Mouse (Mus musculus) neural tube, embryonic 12.5 days (tissue): ENCODE results near the gene Rhou. TPM values are rescaled to one million over a fixed set of nuclear protein-coding genes. Genes with fewer than 3 reads are reported as not detected.
A peak's percentile ranks its signal among the peaks of the same experiment; 100 is the strongest.
"Not testable (repeated sequence)": the region's sequence is repeated elsewhere in the genome, so short reads cannot be mapped to it uniquely, and the experiment has no call there.

ENCODE experiments used
- ATAC-seq: fragments of 200-750 bp; cut with Nextera tagmentation; 2 replicates; pipeline ENCODE4 v1.8.0; 2017; ENCODE audit warnings: low read depth, mild to moderate bottlenecking, moderate TSS enrichment, moderate library complexity; ENCODE audit not compliant: low FRiP score
- H3K27ac ChIP-seq: fragments of 300-500 bp; sonication (generic); 2 replicates; pipeline ENCODE4 v1.5.1; 2016
- H3K27me3 ChIP-seq: fragments of 300-500 bp; sonication (generic); replicated peaks from 2 replicates; pipeline ENCODE4 v1.6.1; 2016; ENCODE audit warnings: mild to moderate bottlenecking
- H3K36me3 ChIP-seq: fragments of 300-500 bp; sonication (generic); 2 replicates; pipeline ENCODE4 v1.6.1; 2016; ENCODE audit warnings: mild to moderate bottlenecking
- H3K4me1 ChIP-seq: fragments of 300-500 bp; sonication (generic); 2 replicates; pipeline ENCODE4 v1.6.1; 2016
- H3K4me2 ChIP-seq: fragments of 300-500 bp; sonication (generic); replicated peaks from 2 replicates; pipeline ENCODE4 v1.6.1; 2016; ENCODE audit warnings: mild to moderate bottlenecking
- H3K4me3 ChIP-seq: fragments of 300-500 bp; sonication (generic); 2 replicates; pipeline ENCODE4 v1.5.1; 2016
- H3K9ac ChIP-seq: fragments of 300-500 bp; sonication (generic); 2 replicates; pipeline ENCODE4 v1.6.1; 2016; ENCODE audit warnings: mild to moderate bottlenecking
- H3K9me3 ChIP-seq: fragments of 300-500 bp; sonication (generic); 2 replicates; pipeline ENCODE4 v1.6.1; 2016; ENCODE audit warnings: mild to moderate bottlenecking
- WGBS: fragments of 180-500 bp; shearing (Covaris S2); methylation state at CpG from one replicate; pipeline ENCODE4 v1.1.7; 2016; 5-methylcytosine and 5-hydroxymethylcytosine counted together
- polyA plus RNA-seq: library from polyadenylated mRNA; unstranded; fragments of >200 nt; fragmentation: Nextera tagmentation; extraction: Ambion mirVana; gene quantifications from 2 replicates; pipeline ENCODE4 v1.2.1, GENCODE M21; 2016

The Rhou gene
- 12.9 and 14.2 TPM in 2 replicates for polyA plus RNA-seq

- peak within 1 kb of the TSS; percentile 74 for H3K27ac ChIP-seq
Measured at GRCm38 (mm10) chr8:123653308-123653993, at the start of gene Rhou. Rhou (plus strand) TSS chr8:123653929.

DNA sequence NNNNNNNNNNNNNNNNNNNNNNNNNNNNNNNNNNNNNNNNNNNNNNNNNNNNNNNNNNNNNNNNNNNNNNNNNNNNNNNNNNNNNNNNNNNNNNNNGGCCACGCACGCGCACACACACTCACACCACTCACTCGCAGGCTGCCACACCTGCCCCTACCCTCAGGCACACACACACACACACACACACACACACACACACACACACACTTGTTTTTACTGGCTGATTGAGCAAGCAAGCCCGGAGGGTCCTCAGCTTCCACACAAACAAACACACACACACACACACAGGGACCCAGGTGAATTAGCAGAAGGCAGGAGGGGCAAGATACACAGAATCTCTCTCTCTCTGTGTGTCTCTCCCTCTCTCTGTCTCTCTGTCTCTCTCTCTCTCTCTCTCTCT, 41.1 kb upstream of the Rhou start:
- H3K4me1 ChIP-seq, H3K36me3 ChIP-seq, H3K27ac ChIP-seq, H3K4me2 ChIP-seq, ATAC-seq, H3K9ac ChIP-seq, H3K27me3 ChIP-seq, H3K9me3 ChIP-seq, H3K4me3 ChIP-seq: not testable (repeated sequence)
- 90% methylated on average over 2 of the region's 5 CpGs for WGBS

More at GRCm38 (mm10) chr8:123653308-123653993, at the start of gene Rhou:
- H3K4me2 ChIP-seq, result peak within 1 kb of the TSS; percentile 67
- peaks cover 20% of the 10 kb centered on the region for H3K4me1 ChIP-seq
- no peaks in the 10 kb centered on the region for H3K9me3 ChIP-seq
- ATAC-seq, result peak; percentile 88
- H3K4me3 ChIP-seq, result peak within 1 kb of the TSS; percentile 67
- H3K9ac ChIP-seq, result peak within 1 kb of the TSS; percentile 91
- H3K27me3 ChIP-seq, result no peaks in the 10 kb centered on the region
- under 1% methylated on average over 54 of the region's 58 CpGs for WGBS
- peaks cover 23% of the 10 kb centered on the region for H3K36me3 ChIP-seq

DNA sequence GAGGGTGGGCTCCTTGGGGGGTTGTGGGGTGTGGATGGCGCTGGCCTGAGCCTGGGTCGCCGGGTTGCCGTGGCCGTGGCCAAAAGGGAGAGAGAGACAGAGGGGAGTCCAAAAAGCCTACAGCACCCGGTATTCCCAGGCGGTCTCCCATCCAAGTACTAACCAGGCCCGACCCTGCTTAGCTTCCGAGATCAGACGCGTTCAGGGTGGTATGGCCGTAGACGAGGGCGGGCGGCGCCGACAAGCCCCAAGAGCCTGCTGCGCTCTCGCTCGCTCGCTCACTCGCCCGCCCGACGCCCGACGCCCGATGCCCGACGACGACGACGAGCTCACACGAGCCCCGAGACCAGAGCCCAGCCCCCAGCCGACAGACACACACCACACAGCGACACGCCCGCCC, 30.2 kb upstream of the Rhou start:
- not testable (repeated sequence) for H3K4me3 ChIP-seq, H3K4me2 ChIP-seq, H3K4me1 ChIP-seq, H3K9ac ChIP-seq, H3K36me3 ChIP-seq, H3K9me3 ChIP-seq, H3K27ac ChIP-seq, ATAC-seq
- H3K27me3 ChIP-seq, result peaks cover 16% of the 10 kb centered on the region
- no CpG with 5 or more reads among the region's 39 CpGs for WGBS

GRCm38 (mm10) chr8:123624274-123624673, 29.5 kb upstream of the Rhou start:
- Histone ChIP-seq H3K27me3 (peaks cover 18% of the 10 kb centered on the region), H3K4me2 (no peak overlapping the region), H3K4me1 (peaks cover 8% of the 10 kb centered on the region), H3K4me3 (no peak overlapping the region), H3K9ac (no peak overlapping the region), H3K36me3 (no peaks in the 10 kb centered on the region), H3K27ac (no peak overlapping the region), H3K9me3 (no peaks in the 10 kb centered on the region)
- 60% methylated on average over 5 of the region's 5 CpGs for WGBS
- ATAC-seq, result no peak

DNA sequence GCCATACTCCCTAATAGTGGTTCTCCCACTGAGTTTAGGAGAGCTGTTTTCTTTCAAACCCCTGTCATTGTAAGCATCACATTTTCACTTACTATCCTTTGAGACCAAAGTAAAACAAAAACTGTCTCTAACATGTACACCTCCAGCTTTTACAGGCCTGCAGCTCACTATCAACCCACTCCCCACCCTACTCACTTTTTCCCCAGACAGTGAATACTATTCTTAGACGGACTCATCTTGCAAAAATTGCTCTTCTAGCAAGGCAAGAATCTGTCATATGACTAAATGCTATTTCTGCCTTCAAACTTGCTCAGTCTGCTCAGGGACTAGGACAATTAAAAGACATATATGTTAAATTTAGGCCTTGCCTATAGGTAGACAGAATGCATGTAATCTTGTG, 29.0 kb upstream of the Rhou start:
- no peaks in the 10 kb centered on the region for H3K9me3 ChIP-seq
- WGBS, result 46% methylated on average over 1 of the region's 1 CpGs
- peaks cover 21% of the 10 kb centered on the region for H3K27me3 ChIP-seq

GRCm38 (mm10) chr8:123625717-123626116, 28.0 kb upstream of the Rhou start:
- Histone ChIP-seq H3K4me2 (no peak overlapping the region), H3K27me3 (peaks cover 21% of the 10 kb centered on the region), H3K27ac (no peak overlapping the region), H3K4me3 (no peak overlapping the region), H3K9me3 (no peaks in the 10 kb centered on the region), H3K9ac (no peak overlapping the region), H3K36me3 (no peaks in the 10 kb centered on the region), H3K4me1 (peaks cover 18% of the 10 kb centered on the region)
- ATAC-seq, result no peak
- 18% methylated on average over 2 of the region's 2 CpGs for WGBS

More for the DNA sequence above, 29.0 kb upstream of the Rhou start:
- ATAC-seq, result no peak
- Histone ChIP-seq H3K36me3 (no peaks in the 10 kb centered on the region), H3K27ac (no peak overlapping the region), H3K9ac (no peak overlapping the region), H3K4me1 (peaks cover 10% of the 10 kb centered on the region), H3K4me3 (no peak overlapping the region), H3K4me2 (no peak overlapping the region)

- Histone ChIP-seq H3K27me3 (peaks cover 21% of the 10 kb centered on the region), H3K4me3 (no peak overlapping the region), H3K9ac (no peak overlapping the region), H3K36me3 (no peaks in the 10 kb centered on the region), H3K27ac (no peak overlapping the region), H3K9me3 (no peaks in the 10 kb centered on the region), H3K4me2 (no peak overlapping the region), H3K4me1 (peaks cover 19% of the 10 kb centered on the region)
- no peak for ATAC-seq
- 64% methylated on average over 6 of the region's 6 CpGs for WGBS
Measured at GRCm38 (mm10) chr8:123627410-123628147, 26.1 kb upstream of the Rhou start.

DNA sequence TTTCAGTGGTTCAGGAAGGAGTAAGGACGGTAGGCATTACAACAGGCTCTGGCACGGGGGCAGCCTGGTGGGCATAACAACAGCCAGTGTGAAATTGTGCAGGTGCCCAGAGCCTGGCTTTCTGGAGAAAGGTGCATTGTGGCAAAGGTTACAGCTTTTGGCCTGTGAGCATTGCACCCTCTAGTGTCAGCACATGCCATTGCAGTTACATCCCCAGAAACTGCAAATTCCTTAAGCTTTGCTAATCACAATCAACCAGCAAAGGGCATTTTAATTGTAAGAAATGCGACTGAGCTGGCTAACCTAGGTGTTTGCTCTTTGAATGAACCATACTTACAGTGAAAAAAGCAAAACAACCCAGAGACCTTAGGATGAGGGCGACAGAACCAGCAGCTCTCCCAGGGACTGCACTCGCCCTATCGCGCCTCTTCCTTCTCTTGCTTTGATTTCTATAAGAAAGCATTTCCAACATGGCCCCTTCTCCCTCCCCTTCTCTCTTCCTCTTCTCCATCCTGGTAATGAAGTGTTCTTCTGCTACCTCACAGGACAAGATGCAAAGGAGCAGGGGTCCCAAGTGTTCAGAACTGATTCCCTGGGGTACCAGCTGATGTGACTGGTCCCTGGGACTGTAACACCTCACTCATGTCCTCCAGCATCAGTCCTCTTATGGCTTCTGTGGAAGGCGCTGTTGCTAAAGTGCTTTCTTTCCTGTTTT, 25.3 kb upstream of the Rhou start:
- Histone ChIP-seq H3K9ac (no peak overlapping the region), H3K27ac (no peak overlapping the region), H3K9me3 (no peaks in the 10 kb centered on the region), H3K4me3 (peak overlapping the region; percentile 24; the same call in 1 of the 2 replicates), H3K36me3 (no peaks in the 10 kb centered on the region), H3K27me3 (peaks cover 21% of the 10 kb centered on the region), H3K4me2 (peak overlapping the region; percentile 58), H3K4me1 (peaks cover 19% of the 10 kb centered on the region)
- WGBS, result 1% methylated on average over 8 of the region's 8 CpGs
- ATAC-seq, result no peak

DNA sequence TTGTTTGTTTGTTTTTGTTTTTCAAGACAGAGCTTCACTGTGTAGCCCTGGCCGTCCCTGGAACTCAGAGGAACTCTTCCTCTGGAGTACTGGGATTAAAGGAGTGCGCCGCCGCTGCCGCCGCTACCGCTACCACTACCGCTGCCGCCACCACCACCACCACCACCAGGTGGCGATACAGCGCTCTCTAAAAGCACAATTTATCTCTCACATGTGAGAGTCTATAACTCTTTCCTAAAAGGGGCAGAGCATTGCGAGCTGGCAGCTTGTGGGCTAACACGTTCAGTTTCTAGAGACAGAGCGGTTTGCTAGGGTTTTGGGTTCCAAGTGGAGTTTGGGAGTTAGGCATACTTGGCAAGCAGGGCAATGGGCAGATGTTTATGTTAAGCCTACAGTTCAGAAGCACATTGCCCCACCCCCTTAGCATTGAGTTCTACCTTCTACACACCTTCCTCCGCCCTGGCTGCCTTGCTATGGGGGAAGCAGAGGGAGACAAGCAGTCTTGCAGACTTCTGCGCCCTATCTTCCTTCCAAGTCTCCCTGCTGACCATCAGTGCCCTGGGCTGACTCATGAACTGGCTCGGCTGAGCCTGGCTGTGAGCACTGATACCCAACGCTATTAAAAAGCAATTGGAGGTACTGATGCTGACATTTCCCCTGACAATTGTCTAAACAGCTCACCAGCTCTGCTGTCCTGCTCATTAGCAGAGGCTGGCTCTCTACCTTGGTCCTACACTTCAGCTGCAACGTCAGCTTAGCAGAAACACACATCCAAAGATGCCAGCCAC, 24.6 kb upstream of the Rhou start:
- H3K27me3 ChIP-seq, result peaks cover 21% of the 10 kb centered on the region
- peaks cover 19% of the 10 kb centered on the region for H3K4me1 ChIP-seq
- 12% methylated on average over 19 of the region's 19 CpGs for WGBS
- H3K36me3 ChIP-seq, result no peaks in the 10 kb centered on the region
- no peak overlapping the region for H3K27ac ChIP-seq
- H3K9ac ChIP-seq, result no peak overlapping the region
- no peaks in the 10 kb centered on the region for H3K9me3 ChIP-seq
- peak overlapping the region; percentile 58 for H3K4me2 ChIP-seq
- ATAC-seq, result 0 out of 2 replicates have a peak, but pooled peaks have one; percentile 53
- peak overlapping the region; percentile 24; the same call in 1 of the 2 replicates for H3K4me3 ChIP-seq

DNA sequence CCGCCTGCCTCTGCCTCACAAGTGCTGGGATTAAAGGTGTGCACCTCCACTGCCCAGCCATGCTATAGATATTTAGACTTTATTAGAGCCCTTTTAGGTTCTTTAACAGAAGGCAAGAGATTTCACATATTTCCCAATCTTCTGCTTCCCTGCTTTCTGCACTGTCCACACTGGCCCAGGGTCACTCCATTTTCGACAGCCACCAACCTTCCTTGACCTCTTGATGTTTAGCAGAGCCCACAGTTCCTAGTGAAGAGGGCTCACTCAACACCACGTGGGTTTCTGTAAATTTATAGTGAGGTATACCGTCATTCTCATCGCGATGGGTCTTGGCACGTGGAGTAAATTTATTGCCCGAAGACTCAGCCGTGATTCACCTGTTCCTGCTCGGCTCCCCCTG, 23.7 kb upstream of the Rhou start:
- H3K4me2 ChIP-seq, result peak overlapping the region; percentile 35
- no peak overlapping the region for H3K9ac ChIP-seq
- peaks cover 12% of the 10 kb centered on the region for H3K27me3 ChIP-seq

GRCm38 (mm10) chr8:123630841-123631251, 22.9 kb upstream of the Rhou start:
- no peak overlapping the region for H3K4me3 ChIP-seq
- H3K27me3 ChIP-seq, result peaks cover 8% of the 10 kb centered on the region
- H3K4me2 ChIP-seq, result peak overlapping the region; percentile 35
- H3K36me3 ChIP-seq, result no peaks in the 10 kb centered on the region
- H3K27ac ChIP-seq, result no peak overlapping the region
- 33% methylated on average over 12 of the region's 12 CpGs for WGBS
- no peak for ATAC-seq
- no peaks in the 10 kb centered on the region for H3K9me3 ChIP-seq
- peaks cover 19% of the 10 kb centered on the region for H3K4me1 ChIP-seq
- H3K9ac ChIP-seq, result no peak overlapping the region

More for the DNA sequence above, 23.7 kb upstream of the Rhou start:
- no peak for ATAC-seq
- H3K27ac ChIP-seq, result no peak overlapping the region
- H3K36me3 ChIP-seq, result no peaks in the 10 kb centered on the region
- no peak overlapping the region for H3K4me3 ChIP-seq
- 50% methylated on average over 10 of the region's 10 CpGs for WGBS
- no peaks in the 10 kb centered on the region for H3K9me3 ChIP-seq
- H3K4me1 ChIP-seq, result peaks cover 19% of the 10 kb centered on the region
